Mouse (Mus musculus) 3134 (cell line): ENCODE results near the gene Prss23.

Experiments
- DNase-seq: peaks from one replicate; pipeline ENCODE4 v3.0.0-alpha.2; 2011; ENCODE audit warnings: low spot score; ENCODE audit not compliant: insufficient read length; ENCODE audit errors: extremely low read depth

Gene Prss23

DNA sequence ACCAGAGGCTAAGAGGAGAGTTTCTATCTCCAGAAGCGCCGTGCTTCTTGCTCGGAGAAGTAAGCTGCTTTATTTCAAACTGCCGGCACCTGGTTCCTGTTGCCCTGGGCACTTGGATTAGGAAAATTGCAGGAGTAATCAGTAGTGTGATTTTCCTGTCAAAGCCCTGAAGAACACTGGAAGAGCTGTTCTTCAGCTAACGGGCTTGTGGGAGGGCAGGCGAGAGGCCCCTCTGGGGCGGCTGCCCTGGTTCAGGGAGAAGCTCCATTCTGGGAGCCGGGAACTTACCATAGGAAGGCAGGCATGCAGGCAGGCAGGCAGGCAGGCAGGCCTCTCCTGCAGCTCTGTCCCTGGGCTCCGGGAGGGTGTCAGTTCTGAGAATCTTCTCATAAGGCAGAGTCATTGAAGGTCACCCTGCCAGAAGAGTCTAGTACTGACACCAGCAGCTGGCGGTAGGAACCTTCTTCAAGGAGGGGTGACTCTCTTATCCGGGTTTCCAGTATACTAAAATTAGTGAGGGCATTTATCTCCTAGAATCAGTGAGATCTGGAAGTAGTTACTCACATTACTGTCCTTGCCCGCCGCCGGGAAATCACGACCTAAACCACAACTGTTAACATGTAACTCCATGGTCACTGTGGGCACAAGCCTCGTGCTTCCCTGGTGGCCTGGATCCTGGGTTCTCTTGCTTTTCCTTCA lies at the start of gene Prss23:
Prss23 (minus strand) TSS at position 457 of the 699 bp plus-strand sequence.
- DNase-seq: no peak

- DNase-seq: no peak
Measured at GRCm38 (mm10) chr7:89576127-89576526, 49.1 kb upstream of the Prss23 start.

GRCm38 (mm10) chr7:89564569-89564968 lies 37.6 kb upstream of the Prss23 start:
- DNase-seq: no peak

- peak; percentile 64 for DNase-seq
Measured at GRCm38 (mm10) chr7:89563501-89563900, 36.5 kb upstream of the Prss23 start.

- no peak for DNase-seq
Measured at GRCm38 (mm10) chr7:89562140-89562539, 35.2 kb upstream of the Prss23 start.

DNA sequence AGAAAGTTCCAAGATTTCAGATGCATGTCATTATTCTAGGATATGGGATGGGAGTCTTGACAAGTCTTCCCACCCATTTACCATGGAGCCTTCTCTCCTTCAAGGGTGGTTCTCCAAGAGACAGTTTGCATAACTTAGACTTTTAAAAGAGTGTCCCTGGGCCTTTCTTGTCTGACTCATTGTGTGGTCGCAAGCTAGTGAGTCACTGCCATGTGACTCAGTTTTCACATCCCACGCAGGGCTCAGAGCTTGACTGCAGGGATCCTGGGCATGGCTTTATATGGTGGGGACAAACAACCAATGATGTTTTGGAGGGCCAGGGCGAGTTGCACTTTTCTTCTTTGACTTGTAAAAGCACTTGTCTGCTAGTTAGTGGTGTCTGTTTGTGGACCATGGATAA lies 34.0 kb upstream of the Prss23 start:
- peak; percentile 70 for DNase-seq

DNA sequence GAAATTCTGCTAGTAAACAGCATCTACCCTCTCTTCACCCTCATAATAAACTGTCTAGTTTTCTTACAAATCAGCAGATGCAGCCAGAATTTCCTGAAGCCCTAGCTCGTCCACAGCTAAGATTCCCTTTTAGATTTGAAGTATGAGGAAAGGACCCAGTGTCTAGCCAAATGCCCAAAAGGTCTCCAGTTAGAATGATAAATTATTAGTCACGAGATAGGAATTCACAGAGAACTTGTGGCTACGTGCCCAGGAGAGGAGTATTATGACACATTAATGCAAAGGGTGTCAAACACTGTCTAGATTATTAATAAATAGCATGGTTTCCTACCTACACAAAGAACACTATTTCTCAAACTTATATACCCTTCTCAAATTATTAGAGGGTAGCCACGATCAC lies 32.6 kb upstream of the Prss23 start:
- DNase-seq: peak; percentile 37

DNA sequence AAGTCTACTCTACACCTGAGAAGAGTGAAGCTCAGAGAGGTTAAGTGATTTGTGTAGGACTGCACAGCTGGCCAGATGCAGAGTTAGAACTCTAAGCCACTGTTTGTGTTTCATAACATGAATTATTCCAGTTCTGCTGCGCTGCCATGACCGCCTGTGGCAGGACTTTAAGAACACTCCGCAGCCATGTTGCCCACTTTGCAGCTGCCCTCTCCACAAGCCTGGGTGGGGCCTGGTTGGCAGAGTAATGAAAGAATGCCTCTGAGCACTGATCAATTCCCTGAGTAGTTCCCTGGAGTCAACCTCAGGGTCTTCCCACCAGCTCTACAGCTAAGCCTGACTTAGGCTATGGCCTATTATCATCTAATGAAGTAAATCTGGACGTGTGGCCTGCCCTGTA lies 32.1 kb upstream of the Prss23 start:
- no peak for DNase-seq

DNA sequence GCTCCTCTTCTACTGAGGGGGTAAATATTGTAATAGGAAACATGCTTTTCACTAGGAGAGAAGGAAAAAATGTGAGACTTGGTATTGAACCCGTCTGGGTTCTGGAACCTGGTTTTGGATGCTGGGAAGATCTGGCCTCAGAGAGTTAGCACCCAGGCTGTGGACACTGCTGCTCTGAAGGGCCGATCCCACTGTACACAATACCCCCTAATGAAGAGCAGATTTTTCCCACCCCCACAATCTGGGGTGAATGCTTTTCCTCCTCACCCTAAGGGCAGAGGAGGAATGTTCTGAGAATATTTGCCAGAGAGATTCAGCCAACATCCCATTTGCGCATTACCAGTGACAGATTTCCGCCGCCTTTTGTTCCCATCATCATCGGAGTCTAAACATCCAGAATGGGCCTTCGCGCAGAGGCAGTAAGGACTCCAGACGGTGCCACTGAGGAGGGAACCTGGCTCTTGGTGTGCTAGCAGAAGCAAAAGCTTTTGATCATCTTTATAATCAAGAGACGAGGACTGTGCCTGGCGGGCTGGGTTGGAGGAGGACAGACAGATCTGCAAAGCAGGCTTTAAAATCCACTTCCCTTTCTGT lies 31.6 kb upstream of the Prss23 start:
- no peak for DNase-seq

GRCm38 (mm10) chr7:89557056-89557455 lies 30.1 kb upstream of the Prss23 start:
- no peak for DNase-seq

- no peak for DNase-seq
Measured at GRCm38 (mm10) chr7:89556652-89557051, 29.7 kb upstream of the Prss23 start.

DNA sequence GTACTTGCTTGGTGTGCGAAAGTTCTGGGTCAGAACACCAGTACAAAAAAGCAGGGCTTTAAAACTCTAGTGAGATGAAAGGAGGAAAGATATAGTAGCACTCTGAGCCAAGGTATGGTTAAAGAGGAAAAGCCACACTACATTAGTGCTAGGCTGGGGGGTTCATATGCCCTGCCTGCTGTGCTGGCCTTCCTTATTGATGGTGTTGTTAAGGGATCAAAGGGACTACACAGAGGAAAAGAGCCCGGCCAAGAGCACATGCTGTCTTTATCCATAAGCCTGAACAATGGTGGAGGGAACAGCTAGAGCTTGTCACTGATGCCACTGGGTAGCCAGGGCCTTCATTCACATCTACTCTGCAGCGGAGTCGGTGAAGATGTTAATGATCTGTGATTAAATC lies 28.2 kb upstream of the Prss23 start:
- no peak for DNase-seq

GRCm38 (mm10) chr7:89554068-89554467 lies 27.1 kb upstream of the Prss23 start:
- no peak for DNase-seq

GRCm38 (mm10) chr7:89540976-89541375 lies 14.0 kb upstream of the Prss23 start:
- peak; percentile 42 for DNase-seq

DNA sequence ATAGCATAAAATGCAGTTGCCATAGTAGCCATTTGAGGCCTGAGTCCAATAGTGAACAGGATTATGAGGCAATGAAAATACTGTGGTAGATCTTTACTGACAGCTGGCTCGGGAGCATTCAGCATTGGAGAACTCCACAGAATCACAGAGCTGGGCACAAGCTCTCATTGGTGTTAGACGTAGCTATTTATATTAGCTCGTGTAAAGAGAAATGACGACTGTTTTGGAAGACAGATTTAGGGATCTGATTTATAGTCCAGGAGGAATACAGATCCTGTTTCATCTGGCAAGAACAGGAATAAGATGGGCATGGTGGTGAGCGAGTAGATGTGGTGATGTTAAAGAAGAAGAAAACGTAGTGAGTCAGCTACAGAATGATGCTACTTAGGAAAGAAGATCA lies 12.4 kb upstream of the Prss23 start:
- DNase-seq: no peak

GRCm38 (mm10) chr7:89527430-89527856 lies 456 bp upstream of the Prss23 start:
- no peak for DNase-seq

DNA sequence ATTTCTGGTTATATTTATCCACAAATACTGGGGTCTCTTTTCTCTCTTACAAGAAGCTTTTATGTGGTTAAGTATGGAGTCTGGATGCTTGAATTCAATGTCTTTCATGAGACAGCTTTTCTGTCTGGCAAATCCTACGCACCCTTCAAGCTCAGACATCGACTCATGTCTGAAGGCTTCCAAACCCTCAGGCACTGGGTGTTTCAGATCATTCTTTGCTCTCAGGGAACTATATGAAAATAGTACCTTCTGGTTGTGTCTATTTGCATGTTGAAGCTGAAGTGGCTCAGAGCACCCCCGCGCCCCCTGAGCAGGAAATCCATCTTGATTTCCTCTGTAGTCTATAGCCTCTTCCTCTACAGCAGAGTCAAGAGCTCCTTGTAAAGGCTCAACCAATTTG lies 3.2 kb downstream of the Prss23 start:
- DNase-seq: no peak

DNA sequence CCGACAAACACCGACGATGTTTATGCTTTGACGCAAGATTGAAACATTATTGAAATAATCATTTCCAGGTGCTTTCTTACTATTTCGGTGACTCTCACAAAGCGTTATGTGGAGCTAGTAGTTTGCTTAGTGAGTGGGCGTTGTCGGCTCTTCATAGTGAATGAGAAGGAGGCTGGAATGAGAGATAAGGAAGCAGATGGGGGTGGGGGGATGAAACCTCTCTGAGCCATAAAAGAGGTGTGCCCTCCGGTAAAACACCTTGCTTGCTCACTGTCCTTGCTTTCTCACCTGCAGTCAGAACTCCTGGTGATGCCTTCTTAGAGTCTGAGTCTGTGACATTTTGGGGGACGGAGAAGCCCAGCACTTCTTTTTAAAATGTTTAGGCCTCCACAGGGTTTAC lies 4.8 kb downstream of the Prss23 start:
- DNase-seq: no peak

- DNase-seq: peak; percentile 91
Measured at GRCm38 (mm10) chr7:89517460-89518390, 9.3 kb downstream of the Prss23 start.

DNA sequence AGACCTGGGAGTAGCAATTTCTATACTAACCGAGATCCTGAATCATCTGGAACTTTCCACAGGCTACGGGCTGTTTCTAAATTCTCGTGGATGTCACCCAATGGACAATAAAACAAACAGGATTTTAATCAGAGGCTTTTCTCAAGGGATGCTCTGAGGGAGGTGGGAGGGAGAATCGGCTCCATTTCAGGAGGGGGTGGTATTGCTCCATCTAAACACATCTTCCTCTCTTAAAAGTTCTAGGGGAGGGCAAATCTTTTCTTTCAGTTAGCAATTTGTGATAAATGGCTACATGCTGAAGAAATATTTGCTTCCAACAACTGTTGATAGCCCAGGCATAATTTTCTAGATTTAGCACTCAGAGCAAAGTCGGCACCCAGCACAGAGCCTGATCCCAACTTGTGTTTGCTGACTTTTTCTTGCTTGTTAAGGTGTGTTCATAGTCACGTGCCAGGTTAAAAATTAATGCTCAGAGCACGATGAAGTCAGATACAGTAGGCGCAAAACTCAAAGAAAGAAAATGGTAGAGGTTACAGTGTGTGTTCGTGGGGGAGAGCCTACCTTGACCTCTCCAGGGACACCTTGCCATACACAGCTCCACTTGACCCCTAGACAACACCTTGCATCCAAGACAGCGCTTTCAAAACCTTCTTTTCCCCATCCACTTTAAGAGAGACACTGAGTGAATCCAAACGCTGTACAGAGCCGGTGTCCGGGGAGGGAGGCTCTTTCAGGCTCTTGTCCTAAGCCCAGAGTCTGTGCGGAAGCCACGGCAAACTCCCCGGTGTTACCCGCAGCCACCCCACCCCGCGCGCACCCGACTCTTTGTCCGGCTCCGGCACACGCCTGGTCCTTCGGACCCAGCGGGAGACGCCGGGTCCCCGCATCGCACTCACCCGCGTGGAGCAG lies 10.2 kb downstream of the Prss23 start:
- DNase-seq: peak; percentile 28
